Mouse (Mus musculus) midbrain, embryonic 12.5 days (tissue): ENCODE measurements around the gene Lyrm9. TPM values are rescaled to one million over a fixed set of nuclear protein-coding genes. Genes with fewer than 3 reads are reported as not detected.

Source experiments
- ATAC-seq: fragments of 200-750 bp; cut with Nextera tagmentation; 2 replicates; pipeline ENCODE4 v1.8.0; 2017; ENCODE audit warnings: low read depth, moderate TSS enrichment, moderate library complexity; ENCODE audit not compliant: low FRiP score
- H3K27ac ChIP-seq: fragments of 300-500 bp; sonication (generic); replicated peaks from 2 replicates; pipeline ENCODE4 v1.5.1; 2016; ENCODE audit warnings: mild to moderate bottlenecking
- H3K27me3 ChIP-seq: fragments of 300-500 bp; sonication (generic); 2 replicates; pipeline ENCODE4 v1.6.1; 2016; ENCODE audit warnings: mild to moderate bottlenecking
- H3K36me3 ChIP-seq: fragments of 300-500 bp; sonication (generic); 2 replicates; pipeline ENCODE4 v1.6.1; 2016
- H3K4me1 ChIP-seq: fragments of 300-500 bp; sonication (generic); 2 replicates; pipeline ENCODE4 v1.6.1; 2016
- H3K4me2 ChIP-seq: fragments of 300-500 bp; sonication (generic); replicated peaks from 2 replicates; pipeline ENCODE4 v1.6.1; 2016; ENCODE audit warnings: mild to moderate bottlenecking, moderate library complexity
- H3K4me3 ChIP-seq: fragments of 300-500 bp; sonication (generic); 2 replicates; pipeline ENCODE4 v1.5.1; 2016; ENCODE audit warnings: mild to moderate bottlenecking
- H3K9ac ChIP-seq: fragments of 300-500 bp; sonication (generic); replicated peaks from 2 replicates; pipeline ENCODE4 v1.6.1; 2016; ENCODE audit warnings: mild to moderate bottlenecking, moderate library complexity
- H3K9me3 ChIP-seq: fragments of 300-500 bp; sonication (generic); 2 replicates; pipeline ENCODE4 v1.6.1; 2016; ENCODE audit warnings: mild to moderate bottlenecking
- WGBS: fragments of 180-500 bp; shearing (Covaris S2); methylation state at CpG from one replicate; pipeline ENCODE4 v1.1.7; 2016; 5-methylcytosine and 5-hydroxymethylcytosine counted together
- polyA plus RNA-seq: library from polyadenylated mRNA; unstranded; fragments of >200 nt; fragmentation: Nextera tagmentation; extraction: Ambion mirVana; gene quantifications from 2 replicates; pipeline ENCODE4 v1.2.1, GENCODE M21; 2016

Gene Lyrm9
- polyA plus RNA-seq, result 17.0 and 17.3 TPM in 2 replicates

DNA sequence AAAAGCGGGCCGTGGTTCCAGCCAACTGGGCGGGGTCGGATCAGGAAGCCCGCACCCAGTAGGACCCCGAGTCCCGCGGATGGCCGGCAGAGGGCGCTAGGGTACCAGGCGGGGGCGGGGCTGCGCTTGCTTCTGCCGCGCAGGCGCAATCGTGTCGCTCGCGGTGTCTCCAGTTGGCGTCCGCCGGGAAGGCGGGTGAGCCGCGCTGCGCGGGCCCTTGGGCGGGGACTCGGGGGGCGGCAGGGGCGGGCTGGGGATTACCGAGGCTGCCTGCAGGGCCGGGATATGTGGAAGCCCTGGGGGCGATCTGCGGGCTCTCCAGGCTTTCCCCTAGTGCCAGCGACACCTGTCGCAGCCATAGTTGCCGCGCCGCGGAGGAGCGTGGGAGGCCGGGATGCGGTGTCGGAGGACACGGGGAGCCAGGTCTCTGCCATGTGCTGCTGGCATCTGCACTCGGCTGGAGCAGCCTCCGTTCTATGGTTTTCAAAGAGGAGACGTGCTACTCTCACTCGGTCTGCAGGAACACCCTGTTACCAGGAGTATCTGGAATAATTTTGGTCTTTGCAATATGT lies at the start of gene Lyrm9:
Gene Lyrm9, plus strand, starts transcription at position 143 of the 572 bp plus-strand sequence.
- peak within 1 kb of the TSS; percentile 71 for H3K27ac ChIP-seq
- H3K4me2 ChIP-seq, result peak within 1 kb of the TSS; percentile 72
- H3K9me3 ChIP-seq, result no peaks in the 10 kb centered on the region
- H3K4me1 ChIP-seq, result peaks cover 22% of the 10 kb centered on the region
- H3K9ac ChIP-seq, result peak within 1 kb of the TSS; percentile 68
- under 1% methylated on average over 37 of the region's 51 CpGs for WGBS
- H3K36me3 ChIP-seq, result no peaks in the 10 kb centered on the region
- ATAC-seq, result peak; percentile 88
- peak within 1 kb of the TSS; percentile 64 for H3K4me3 ChIP-seq
- H3K27me3 ChIP-seq, result no peaks in the 10 kb centered on the region

DNA sequence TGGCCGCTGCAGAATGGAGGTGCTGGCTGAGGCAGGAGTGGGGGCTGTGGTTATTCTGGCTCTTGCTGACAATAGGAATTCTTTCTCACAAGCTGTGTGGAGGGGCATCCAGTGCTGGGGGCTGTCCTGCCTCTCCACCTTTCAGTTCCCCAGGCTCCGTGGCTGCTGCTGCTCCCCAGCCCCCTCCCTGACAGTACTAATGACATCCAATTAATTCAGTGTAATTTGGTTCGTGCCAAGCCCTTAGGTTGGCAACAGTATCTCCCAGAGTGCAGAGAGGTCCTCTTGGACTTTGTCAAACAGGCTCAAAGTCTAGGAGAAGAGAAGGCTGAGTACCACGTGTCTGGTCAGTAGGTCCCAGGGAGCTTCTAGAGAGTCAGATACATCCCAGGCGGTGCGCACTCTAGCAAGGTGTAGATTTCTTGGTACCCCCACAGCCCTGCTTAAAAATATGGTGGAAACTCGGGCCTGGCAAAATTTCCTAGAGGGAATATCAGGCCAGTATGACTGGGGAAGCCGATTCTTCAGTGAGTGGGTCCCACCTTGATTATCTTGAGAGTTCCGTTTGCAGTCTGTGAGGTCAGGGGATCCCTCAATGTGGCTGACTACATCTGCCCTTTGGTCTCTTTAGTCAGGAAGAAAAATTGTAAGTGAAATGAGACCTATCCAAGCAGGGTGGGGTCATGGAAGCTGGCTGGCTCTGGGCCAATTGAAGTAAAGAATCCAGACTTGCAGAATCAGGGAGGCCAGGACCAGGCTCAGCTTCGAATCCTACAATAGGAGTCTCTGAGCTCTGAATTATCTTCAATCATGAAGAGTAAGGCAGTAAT lies 48.3 kb upstream of the Lyrm9 start:
- no peak overlapping the region for H3K4me3 ChIP-seq
- 59% methylated on average over 10 of the region's 10 CpGs for WGBS
- H3K27me3 ChIP-seq, result no peaks in the 10 kb centered on the region
- no peak overlapping the region for H3K9ac ChIP-seq
- H3K9me3 ChIP-seq, result no peaks in the 10 kb centered on the region
- H3K27ac ChIP-seq, result no peak overlapping the region
- ATAC-seq, result no peak
- H3K4me2 ChIP-seq, result no peak overlapping the region
- peaks cover 20% of the 10 kb centered on the region for H3K4me1 ChIP-seq
- no peaks in the 10 kb centered on the region for H3K36me3 ChIP-seq

DNA sequence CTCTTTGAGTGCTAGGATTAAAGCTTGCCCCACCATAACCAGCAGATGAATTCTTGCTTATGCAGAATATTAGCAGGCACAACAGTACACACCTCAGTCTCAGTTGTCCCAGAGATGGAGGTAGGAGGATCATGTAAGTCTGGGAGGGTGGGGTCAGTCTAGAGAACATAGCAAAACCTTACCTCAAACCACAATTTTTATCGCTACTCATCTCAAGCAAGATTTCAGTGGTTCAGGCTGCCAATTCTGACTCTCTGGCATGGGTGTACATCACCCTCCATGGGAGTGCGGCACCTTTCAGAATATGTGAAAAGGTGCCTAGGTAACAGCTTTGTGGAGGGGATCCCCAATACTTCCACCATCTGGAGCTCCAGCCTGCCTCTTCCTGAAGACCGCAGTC lies 46.4 kb upstream of the Lyrm9 start:
- no peak overlapping the region for H3K27ac ChIP-seq
- no peaks in the 10 kb centered on the region for H3K36me3 ChIP-seq
- no peaks in the 10 kb centered on the region for H3K9me3 ChIP-seq
- no peak for ATAC-seq
- 0 out of 2 replicates have a peak, but pooled peaks cover 6% of the 10 kb centered on the region for H3K27me3 ChIP-seq
- no peak overlapping the region for H3K9ac ChIP-seq
- H3K4me3 ChIP-seq, result no peak overlapping the region
- H3K4me1 ChIP-seq, result peaks cover 27% of the 10 kb centered on the region
- WGBS, result 96% methylated on average over 3 of the region's 3 CpGs
- no peak overlapping the region for H3K4me2 ChIP-seq

DNA sequence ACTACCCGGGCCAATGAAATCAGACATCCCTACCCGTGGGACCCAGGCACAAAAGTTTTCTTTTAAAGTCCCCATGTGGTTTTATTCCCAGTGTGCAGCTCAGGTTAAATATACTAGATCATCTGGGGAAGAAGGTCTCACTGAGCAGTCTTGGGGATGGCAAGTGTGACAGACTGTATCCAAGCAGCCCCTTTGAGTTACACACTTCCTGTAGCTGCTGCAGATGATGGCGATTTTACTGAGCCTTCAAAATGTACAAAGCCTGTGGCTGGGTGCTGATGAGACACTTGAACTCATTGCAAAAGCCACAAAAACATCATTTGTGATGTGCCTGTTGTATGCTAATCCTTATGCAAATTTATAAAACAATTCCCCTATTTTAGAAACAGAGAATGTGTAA lies 45.8 kb upstream of the Lyrm9 start:
- H3K27ac ChIP-seq, result no peak overlapping the region
- no peaks in the 10 kb centered on the region for H3K36me3 ChIP-seq
- H3K4me2 ChIP-seq, result no peak overlapping the region
- peaks cover 33% of the 10 kb centered on the region for H3K4me1 ChIP-seq
- no peaks in the 10 kb centered on the region for H3K9me3 ChIP-seq
- 0 out of 2 replicates have a peak, but pooled peaks cover 6% of the 10 kb centered on the region for H3K27me3 ChIP-seq
- no peak overlapping the region for H3K4me3 ChIP-seq
- ATAC-seq, result no peak
- 87% methylated on average over 3 of the region's 3 CpGs for WGBS
- H3K9ac ChIP-seq, result no peak overlapping the region

DNA sequence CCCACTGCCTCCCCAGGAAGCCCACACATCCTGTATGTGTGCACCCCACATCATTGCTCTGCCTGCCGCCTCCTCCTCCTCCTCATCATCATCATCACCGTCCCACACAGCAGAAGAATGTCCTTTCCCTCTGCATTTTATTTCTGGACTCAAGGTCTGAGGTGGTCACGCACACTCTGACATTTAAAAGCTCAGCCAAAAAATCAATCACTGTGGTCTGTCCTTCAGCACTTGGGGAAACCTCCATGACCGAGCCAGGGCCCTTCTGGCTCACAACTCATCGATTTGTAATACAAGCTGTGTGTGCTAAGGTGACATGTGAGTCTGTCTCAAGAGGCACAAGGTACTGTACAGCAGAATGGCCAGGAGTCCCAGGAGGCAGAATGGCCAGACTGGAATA lies 44.1 kb upstream of the Lyrm9 start:
- Histone ChIP-seq H3K27me3 (0 out of 2 replicates have a peak, but pooled peaks cover 6% of the 10 kb centered on the region), H3K9me3 (no peaks in the 10 kb centered on the region), H3K4me3 (no peak overlapping the region), H3K27ac (no peak overlapping the region; the same call in 1 of the 2 replicates), H3K36me3 (no peaks in the 10 kb centered on the region), H3K4me2 (no peak overlapping the region), H3K4me1 (peaks cover 45% of the 10 kb centered on the region), H3K9ac (no peak overlapping the region)
- no peak for ATAC-seq
- WGBS, result 77% methylated on average over 5 of the region's 5 CpGs

DNA sequence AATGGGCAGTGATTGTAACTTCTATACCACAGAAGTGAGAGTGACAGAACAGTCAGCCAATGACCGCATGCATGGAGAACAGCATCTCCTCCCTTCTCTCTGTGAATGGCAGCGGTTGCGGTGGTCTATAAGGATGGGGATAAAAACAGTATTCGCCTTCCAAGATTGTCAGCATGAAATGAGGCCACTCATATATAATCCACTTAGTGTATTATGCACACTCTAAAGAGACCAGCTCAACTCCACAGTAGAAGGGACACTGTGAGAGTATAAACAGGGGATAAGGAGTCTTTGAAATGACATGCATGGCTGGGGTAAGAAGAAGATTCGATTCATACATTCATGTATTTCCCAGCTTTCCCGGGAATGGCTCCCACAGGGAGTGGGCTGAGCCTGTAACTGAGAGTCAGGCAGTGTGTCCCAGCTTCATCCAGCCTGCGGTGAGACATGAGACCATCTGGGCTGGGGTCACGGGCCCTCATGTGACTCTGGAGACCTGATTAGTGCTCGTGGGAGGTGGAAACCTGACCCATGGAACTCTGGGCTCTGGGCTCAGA lies 43.5 kb upstream of the Lyrm9 start:
- Histone ChIP-seq H3K4me2 (no peak overlapping the region), H3K36me3 (no peaks in the 10 kb centered on the region), H3K4me3 (no peak overlapping the region), H3K27ac (peak overlapping the region; percentile 26; the same call in 1 of the 2 replicates), H3K4me1 (peaks cover 39% of the 10 kb centered on the region), H3K27me3 (0 out of 2 replicates have a peak, but pooled peaks cover 6% of the 10 kb centered on the region), H3K9ac (no peak overlapping the region), H3K9me3 (no peaks in the 10 kb centered on the region)
- ATAC-seq, result no peak
- WGBS, result 49% methylated on average over 9 of the region's 9 CpGs

DNA sequence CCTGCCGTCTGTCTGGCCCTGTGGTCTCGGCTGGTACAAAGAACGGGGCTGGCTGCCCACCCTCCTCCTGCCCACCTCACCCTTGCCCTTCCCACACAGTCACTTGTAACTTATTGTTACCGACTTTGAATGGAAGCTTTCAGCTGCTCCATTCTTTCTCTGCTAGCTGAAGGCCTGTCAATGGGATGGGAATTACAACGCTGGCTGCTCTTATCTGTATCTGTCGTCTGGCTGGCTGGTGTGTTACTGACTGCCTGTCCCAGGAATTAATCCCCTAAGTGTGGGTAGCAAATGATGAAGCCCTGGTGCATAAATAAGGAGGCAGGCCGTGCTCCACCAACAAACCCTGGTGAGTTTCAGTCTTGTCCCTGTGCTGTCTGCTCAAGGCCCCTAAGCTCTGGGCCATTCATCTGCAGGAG lies 40.4 kb upstream of the Lyrm9 start:
- H3K27me3 ChIP-seq, result 0 out of 2 replicates have a peak, but pooled peaks cover 6% of the 10 kb centered on the region
- H3K9me3 ChIP-seq, result no peaks in the 10 kb centered on the region
- no peak overlapping the region for H3K4me3 ChIP-seq
- WGBS, result 3% methylated on average over 7 of the region's 7 CpGs
- no peak overlapping the region for H3K4me2 ChIP-seq
- peak; percentile 84 for ATAC-seq
- H3K36me3 ChIP-seq, result no peaks in the 10 kb centered on the region
- no peak overlapping the region for H3K9ac ChIP-seq
- H3K4me1 ChIP-seq, result peaks cover 52% of the 10 kb centered on the region
- peak overlapping the region; percentile 78 for H3K27ac ChIP-seq

DNA sequence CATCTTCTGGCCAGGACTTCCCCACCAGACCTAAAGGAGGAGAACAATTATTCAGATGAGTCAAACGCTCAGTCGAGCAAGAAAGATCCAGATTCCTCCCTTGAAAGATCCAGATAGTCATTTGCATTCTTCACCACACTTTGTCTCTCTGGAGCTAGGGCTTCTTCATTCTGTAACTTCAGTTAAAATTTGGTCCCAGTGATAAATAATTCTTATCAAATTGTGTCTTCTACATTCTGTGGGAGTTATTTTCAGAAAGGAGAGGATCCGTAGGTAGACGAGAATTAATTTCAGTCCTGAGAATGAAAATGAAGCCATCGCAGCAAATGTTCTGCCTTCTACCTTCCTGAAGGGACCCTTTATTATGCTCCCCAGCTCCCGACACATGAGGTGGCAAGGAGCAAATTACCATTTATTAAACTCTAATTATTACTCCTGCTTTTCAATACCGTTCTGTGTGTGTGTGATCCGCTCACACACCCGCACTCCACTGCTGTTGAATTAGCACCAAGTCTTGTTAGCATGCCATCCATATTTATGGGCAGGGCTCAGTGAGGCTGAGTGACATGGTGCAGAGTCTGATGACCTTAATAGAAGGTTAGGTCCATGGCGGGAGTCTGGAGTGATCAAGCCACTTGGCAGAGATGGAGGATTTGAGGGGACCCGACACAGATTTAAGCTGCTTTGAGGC lies 36.9 kb upstream of the Lyrm9 start:
- Histone ChIP-seq H3K36me3 (no peaks in the 10 kb centered on the region), H3K27me3 (peaks cover 13% of the 10 kb centered on the region; the same call in 1 of the 2 replicates), H3K4me3 (no peak overlapping the region), H3K4me1 (peaks cover 55% of the 10 kb centered on the region), H3K4me2 (no peak overlapping the region), H3K9ac (no peak overlapping the region), H3K9me3 (no peaks in the 10 kb centered on the region), H3K27ac (peak overlapping the region; percentile 32; the same call in 1 of the 2 replicates)
- WGBS, result 61% methylated on average over 11 of the region's 11 CpGs
- ATAC-seq, result no peak

DNA sequence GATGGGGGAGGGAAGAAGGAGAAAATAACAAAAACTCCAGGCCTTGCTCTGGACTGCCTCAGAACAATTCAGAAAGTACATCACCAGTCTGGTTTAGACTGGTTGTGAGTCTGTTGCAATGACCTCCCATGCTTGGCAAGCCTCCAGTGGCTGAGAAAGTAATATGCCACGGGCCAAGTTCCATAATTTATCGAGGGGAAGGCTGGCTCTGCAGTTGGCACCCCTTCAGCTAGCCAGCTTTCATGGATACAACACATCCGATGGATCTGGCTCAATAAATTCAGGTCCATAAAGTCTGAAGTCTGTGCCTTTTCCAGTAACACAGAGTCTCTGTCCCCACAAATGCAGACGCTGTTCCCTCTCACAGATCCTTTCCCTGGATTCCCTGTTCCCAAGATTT lies 34.8 kb upstream of the Lyrm9 start:
- 66% methylated on average over 4 of the region's 4 CpGs for WGBS
- ATAC-seq, result no peak

DNA sequence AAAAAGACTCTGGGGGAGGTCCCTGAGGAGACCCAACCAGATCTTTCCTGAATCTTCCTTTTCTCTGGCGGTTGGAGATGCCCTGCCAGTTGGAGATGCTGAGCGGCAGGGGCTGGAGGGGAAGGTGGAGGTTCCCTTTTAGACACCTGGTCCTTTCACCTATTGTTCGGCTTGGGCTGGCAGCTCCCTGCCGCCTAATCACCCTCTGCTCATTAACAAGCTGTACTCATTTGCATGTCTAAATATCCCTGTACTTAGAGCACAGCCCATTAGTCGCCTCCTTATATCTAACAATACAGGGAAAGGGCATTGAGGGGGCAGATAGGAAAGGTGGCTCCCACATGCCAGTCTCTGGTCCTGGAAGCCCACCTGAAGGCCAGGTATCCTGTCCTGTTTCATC lies 34.3 kb upstream of the Lyrm9 start:
- Histone ChIP-seq H3K4me2 (peak overlapping the region; percentile 21), H3K36me3 (no peaks in the 10 kb centered on the region), H3K9ac (peak overlapping the region; percentile 17; the same call in 1 of the 2 replicates), H3K4me1 (peaks cover 37% of the 10 kb centered on the region), H3K27me3 (peaks cover 11% of the 10 kb centered on the region; the same call in 1 of the 2 replicates), H3K4me3 (no peak overlapping the region), H3K27ac (no peak overlapping the region), H3K9me3 (no peaks in the 10 kb centered on the region)
- 31% methylated on average over 5 of the region's 5 CpGs for WGBS
- no peak for ATAC-seq

More for the DNA sequence above, 34.8 kb upstream of the Lyrm9 start:
- Histone ChIP-seq H3K4me2 (no peak overlapping the region), H3K36me3 (no peaks in the 10 kb centered on the region), H3K9ac (no peak overlapping the region), H3K27me3 (peaks cover 11% of the 10 kb centered on the region; the same call in 1 of the 2 replicates), H3K4me1 (peaks cover 39% of the 10 kb centered on the region), H3K27ac (no peak overlapping the region), H3K9me3 (no peaks in the 10 kb centered on the region), H3K4me3 (no peak overlapping the region)

DNA sequence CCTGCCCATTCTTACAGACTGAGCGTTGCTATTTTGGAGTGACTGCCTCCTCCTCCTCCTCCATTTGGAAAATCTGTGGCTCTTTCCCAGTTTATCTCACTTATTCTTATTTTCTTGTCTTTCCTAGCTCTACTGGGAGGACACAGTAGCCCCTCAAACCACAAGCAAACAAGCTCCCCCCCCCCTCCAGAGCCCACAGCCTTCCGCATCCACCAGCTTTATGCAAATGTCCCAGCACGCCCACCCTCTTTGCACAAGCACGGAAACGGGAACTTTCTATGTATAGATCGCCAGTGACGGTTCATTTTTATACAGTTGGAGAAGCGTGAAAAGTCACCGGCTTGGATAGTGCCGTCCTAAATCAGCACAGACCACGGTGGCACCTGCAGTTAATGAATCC lies 33.9 kb upstream of the Lyrm9 start:
- Histone ChIP-seq H3K27ac (no peak overlapping the region), H3K9ac (peak overlapping the region; percentile 17; the same call in 1 of the 2 replicates)
- no peak for ATAC-seq

More for the DNA sequence above, 33.9 kb upstream of the Lyrm9 start:
- peak overlapping the region; percentile 21 for H3K4me2 ChIP-seq
- no peaks in the 10 kb centered on the region for H3K36me3 ChIP-seq
- H3K4me3 ChIP-seq, result no peak overlapping the region
- H3K9me3 ChIP-seq, result no peaks in the 10 kb centered on the region
- WGBS, result 31% methylated on average over 11 of the region's 11 CpGs
- H3K4me1 ChIP-seq, result peaks cover 37% of the 10 kb centered on the region
- H3K27me3 ChIP-seq, result peaks cover 11% of the 10 kb centered on the region; the same call in 1 of the 2 replicates
